Mouse (Mus musculus): Measurements from ENCODE around the gene Krt4.

Gene Krt4

DNA sequence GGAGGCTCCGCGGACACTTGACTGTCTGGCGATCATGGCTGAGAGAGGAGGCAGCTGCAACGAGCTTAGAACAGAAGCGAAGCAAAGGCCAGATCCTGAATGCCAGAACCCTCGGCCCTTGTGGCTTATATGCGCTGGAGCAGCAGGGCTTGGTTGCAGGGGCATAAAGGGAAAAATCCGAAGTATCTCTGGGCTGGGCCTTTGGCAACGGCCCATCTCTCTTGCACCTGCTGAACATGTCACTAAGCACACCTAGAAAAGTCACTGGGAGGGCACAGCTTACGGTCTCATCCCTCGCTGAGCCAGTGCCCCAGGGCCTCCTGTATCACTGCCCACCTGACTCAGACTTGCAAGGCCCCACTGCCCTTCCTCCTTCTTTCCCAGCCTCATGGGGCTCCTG, at the start of gene Krt4:
Gene Krt4, minus strand, starts transcription at position 101 of the 400 bp plus-strand sequence.
- no peak for DNase-seq (ENCODE audit: low spot score)

GRCm38 (mm10) chr15:101973414-101974077, 49.0 kb upstream of the Krt4 start:
- DNase-seq (ENCODE audit: low spot score), result peak; percentile 98

GRCm38 (mm10) chr15:101970536-101970935, 46.0 kb upstream of the Krt4 start:
- DNase-seq (ENCODE audit: low spot score), result peak; percentile 84

GRCm38 (mm10) chr15:101966808-101967207, 42.3 kb upstream of the Krt4 start:
- DNase-seq (ENCODE audit: low spot score), result peak; percentile 33

DNA sequence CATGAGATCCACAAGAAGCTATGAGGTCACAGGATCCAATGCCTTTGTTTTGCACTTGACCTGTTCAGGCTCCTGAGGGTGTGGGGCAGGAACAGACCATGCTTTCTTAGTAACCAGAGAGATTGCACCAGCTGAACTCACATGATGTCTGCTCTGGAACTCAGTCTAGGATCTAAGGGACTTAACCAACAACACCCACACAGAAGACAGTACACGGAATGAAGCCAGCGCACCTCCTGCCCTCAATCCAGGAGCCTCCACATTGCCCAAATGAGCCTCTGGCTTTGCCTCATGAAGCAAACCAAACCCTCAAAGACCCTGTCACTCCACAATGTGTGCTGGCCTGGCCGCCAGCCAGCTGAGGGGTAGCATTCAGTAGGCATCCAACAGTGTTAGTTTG, 34.4 kb upstream of the Krt4 start:
- DNase-seq (ENCODE audit: low spot score), result no peak

- DNase-seq (ENCODE audit: low spot score), result no peak
These were observed 29.7 kb upstream of the Krt4 start, which contains the start of gene Krt78 for GRCm38 (mm10) chr15:101954187-101954586. Krt78 (minus strand) TSS chr15:101954287.

DNA sequence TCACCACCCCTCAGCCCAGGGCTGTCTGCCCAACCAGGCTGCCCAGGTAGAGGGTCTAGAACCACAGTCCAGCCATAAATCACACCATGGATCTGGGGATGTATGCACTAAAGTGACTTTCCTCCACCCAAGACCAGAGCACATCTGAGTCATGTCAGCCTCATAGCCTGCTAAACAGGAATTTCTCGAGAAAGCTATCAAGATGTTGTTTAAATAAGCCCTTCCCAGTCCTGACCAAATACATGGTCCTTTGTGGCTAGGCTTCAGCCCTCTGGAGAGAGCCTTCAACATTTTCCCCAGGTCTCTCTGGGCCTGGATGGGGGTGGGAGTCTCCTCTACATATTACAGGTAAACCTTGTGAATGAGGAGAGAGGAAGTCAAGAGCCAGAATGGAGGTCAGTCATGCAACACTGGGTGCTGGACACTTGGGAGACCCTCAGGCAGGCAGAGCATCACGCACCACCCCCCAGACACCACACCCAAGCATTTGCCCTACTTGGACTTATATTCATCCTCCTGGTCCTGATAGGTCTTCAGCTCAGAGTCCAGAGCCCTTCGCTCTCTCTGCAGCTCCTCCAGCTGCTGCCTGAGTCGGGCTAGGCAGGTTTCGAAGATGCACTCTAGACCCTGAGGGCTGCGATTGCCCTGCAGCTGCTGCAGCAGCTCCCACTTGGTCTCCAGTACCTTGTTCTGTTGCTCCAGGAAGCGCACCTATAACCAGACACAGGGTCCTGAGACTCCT, 28.4 kb upstream of the Krt4 start:
- no peak for DNase-seq (ENCODE audit: low spot score)

GRCm38 (mm10) chr15:101945430-101945829, 20.9 kb upstream of the Krt4 start:
- no peak for DNase-seq (ENCODE audit: low spot score)

DNA sequence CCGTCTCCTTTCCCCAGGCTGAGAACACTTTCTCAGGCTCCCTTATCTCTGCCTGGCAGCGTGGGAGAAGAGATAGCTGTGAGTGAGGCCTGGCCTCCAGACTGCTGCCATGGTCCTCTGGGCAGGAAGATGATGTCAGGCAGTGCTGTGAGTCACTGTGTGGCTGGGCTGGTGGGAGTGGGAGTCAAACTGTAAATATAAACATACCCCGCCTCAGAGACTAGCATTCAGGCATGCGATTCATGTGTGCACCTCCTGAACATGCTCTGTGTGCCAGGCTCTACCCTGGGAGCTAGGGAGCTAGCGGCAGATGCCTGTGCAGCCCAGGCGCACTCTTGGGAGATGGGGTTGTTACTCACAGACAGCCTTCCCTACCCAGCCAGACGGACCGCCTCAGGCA, 17.4 kb upstream of the Krt4 start:
- DNase-seq (ENCODE audit: low spot score), result no peak

- DNase-seq (ENCODE audit: low spot score), result no peak
These were observed 15.8 kb upstream of the Krt4 start, which contains the start of gene Krt79 for GRCm38 (mm10) chr15:101940274-101940829. Krt79 (minus strand) TSS chr15:101940324.

DNA sequence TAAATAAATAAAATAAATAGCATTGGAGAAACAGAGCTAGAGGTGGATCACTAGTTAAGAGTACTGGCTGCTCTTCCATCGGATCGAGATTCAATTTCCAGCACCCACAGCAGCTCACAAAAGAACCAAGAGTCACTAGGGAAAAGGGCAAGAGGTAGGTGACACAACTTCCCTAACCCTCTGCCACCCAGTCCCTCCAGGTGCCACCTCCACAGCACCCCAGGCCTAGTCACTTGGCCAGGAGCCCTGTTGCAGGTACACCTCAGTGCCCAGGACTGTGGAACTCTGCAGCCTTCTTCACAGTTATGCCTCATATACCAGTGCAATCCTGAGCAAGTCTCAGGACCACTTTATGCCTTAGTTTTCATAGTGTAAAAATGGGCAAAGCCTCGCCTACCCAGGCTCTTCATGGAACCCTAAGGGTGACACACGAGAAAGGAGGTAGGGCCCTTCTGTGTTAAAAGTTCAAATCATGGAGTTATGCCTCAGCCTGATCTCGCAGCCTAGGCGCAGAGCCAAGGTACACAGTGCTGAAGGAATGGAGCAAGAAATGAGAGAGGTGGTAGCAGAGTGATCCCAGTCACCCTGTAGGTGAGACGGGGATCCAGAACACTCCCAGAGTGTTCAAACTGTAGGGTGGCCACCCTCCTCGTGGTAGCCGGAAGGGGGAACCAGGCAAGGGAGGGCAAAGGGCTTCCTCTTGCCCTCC, 14.2 kb upstream of the Krt4 start:
- DNase-seq (ENCODE audit: low spot score), result no peak

DNA sequence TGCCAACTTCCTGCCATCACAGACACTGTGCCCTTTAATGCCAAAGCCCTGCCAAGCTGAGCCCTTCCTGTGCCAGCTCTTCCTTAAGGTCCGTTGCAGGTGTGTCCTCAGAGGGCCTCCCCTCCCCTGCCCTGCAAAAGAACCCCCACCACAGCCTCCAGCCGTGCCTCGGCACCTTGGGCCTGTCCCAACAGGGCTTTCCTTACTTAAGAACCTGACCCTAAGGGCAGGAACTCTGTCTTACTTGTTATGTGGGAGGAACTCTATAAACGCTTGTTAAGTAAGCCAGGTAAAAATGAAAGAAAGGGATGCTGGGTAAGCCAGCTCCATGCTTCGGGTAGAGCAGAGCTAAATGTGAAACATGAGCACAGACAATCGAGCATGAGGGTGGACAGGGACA, 8.5 kb upstream of the Krt4 start:
- no peak for DNase-seq (ENCODE audit: low spot score)

DNA sequence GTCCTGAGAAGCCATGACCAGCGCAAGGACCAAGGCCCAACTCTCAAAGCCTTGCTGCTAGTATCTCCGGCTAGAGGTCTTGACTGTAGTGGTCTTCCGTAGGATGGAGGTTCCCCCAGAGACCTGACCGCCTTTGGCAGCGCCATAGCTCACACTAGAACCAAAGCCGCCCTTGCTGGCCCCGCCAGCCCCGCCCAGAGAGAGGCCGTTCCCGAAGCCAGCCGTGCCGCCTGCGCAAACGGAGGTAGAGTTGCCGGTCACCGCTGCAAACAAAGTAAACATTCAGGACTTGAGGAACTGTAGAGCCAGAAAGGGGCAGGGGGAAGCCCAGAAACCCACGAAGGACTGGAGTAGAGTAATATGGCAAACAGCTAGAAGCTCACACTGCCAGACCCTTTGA, 5.1 kb upstream of the Krt4 start:
- DNase-seq (ENCODE audit: low spot score), result no peak

GRCm38 (mm10) chr15:101929087-101929486, 4.6 kb upstream of the Krt4 start:
- no peak for DNase-seq (ENCODE audit: low spot score)

GRCm38 (mm10) chr15:101927340-101928080, 3.0 kb upstream of the Krt4 start:
- peak; percentile 61 for DNase-seq (ENCODE audit: low spot score)

- no peak for DNase-seq (ENCODE audit: low spot score)
These were observed 506 bp upstream of the Krt4 start for GRCm38 (mm10) chr15:101925041-101925440.

DNA sequence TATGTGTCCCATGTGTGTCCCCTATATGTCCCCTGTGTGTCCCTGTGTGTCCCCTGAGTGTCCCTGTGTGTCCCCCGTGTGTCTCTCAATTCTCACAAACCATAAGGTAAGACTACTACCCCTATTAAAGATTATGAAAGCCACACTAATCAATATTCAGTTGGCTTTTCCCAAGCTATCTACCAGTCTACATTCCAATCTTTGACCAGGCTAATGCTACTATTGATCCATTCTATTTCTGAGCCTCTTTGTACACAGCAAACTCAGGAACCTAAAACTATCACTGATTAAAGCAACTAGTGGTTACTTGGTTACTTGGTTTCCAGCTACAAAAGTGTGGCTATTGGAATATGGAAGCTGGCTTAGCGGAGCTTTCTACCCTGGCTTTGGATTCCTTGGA, 2.2 kb downstream of the Krt4 start:
- DNase-seq (ENCODE audit: low spot score), result no peak

DNA sequence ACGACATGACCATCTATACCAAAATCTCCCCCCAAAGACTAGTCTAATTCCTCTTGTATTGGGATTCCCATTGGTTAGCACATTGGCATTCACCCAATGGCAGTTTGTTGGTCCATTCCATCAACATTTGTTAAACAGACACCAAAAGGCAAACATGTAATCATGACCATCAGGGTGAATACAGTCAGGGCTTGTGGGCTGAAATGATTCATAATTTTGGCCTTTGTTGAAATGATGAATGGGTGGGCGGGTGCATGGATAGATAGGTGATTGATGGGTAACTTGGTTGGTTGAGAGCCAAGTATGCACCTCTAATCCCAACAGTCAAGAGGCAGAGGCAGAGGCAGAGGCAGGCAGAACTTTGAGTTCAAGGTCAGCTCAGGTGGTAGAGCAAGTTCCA, 8.5 kb downstream of the Krt4 start:
- DNase-seq (ENCODE audit: low spot score), result no peak

DNA sequence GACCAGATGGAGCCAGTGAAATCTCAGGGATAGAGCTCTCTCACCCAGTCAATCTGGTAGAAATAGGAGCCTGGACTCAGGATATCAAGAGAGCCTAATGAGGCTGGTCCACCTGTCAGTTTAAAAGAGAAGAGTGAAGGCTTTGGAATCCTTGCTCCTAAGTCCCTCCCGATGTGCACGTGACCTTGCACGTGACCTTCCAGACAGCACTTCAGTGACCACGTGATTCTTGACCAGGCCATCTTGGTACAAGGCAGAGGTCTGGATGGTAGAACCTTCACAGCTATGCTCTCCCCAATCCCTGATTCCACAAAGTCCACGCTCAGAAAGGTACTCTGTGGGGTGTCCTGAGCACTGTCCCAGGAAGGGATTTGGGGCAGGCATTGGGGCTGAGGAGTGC, 19.7 kb downstream of the Krt4 start:
- no peak for DNase-seq (ENCODE audit: low spot score)

DNA sequence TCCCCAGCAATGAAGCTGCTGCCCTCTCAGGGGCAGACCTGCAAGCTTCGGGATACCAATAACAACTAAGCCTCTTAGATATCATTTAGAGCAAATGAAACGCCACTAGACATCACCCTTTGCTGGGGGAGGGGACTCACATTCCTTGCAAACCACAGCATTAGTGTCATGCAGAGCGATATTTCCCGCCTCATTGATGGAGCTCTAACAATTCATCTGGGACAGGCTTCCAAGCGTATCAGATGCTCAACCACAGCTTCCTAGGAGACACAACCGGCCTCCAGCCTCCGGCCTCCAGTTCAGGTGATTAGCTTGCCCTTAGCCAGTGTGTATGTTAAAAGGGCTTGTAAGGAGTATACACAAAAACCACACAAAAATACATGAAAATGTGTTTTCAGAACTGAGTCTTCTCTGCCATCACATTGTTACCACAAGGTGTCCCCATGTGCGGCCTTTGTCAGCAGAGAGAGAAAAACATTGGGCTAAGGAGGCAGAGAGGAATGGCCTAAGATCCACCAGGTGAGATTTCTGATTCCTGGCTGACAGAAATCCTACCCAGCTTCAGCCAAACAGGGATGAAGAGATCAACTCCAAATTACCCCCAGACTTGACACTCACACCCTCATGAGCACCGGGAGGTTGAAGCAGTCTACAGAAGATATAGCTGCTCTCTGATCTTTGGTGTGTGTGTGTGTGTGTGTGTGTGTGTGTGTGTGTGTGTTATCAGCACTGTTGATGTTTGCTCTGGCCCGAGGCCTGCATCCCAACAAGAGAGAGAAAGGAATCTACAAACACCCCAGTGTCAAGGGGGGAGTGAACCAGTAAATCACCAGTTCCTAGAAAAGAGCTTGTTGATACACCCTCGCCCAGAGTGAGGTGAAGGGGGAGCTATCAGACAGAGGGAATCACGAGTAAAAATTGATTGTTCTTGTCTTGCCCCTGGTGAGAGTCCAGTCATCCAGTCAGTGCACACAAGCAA, 22.1 kb downstream of the Krt4 start:
- no peak for DNase-seq (ENCODE audit: low spot score)

DNA sequence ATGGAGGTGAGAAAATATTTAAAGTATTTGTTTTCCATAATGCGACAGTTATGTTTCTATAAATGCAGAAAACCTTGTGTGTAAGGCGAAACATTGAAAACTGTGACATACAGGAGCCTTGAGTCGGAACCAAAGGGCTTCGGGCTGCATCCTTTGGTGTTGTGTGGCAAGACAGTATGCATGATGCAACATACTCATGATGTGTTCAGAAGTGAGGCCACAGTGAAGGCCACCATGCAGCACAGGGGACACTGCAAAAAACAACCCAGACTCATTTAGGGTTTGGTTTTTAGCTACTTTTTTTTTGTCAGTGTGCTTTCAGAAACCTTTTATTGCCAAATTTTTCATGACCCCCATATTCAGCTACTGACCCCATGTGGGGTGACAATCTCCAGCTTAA, 29.3 kb downstream of the Krt4 start:
- no peak for DNase-seq (ENCODE audit: low spot score)

Data from testis, postnatal 10 days (tissue).